Mouse (Mus musculus) megakaryocyte, adult 5-6 weeks (primary cell): ENCODE data around the gene Cnih3. TPM values are rescaled to one million over a fixed set of nuclear protein-coding genes. Genes with fewer than 3 reads are reported as not detected.

Source experiments
- ATAC-seq: 2 replicates; pipeline ENCODE4 v1.8.0; 2016; ENCODE audit warnings: mild to moderate bottlenecking, inconsistent platforms; ENCODE audit not compliant: poor library complexity, severe bottlenecking
- total RNA-seq, 2 experiments: library from RNA; stranded (forward) in 1 of 2; stranded (reverse) in 1 of 2; fragments of 153-499, 151-499 nt in 1 of 2; fragments of 221-1000, 200-1000 nt in 1 of 2; gene quantifications; 2 replicates each; pipeline versions ENCODE4 v1.2.3 to v1.2.4; 2015 to 2017

The Cnih3 gene
- total RNA-seq, 2 experiments from 2014 or later, result not detected

- ATAC-seq, result no peak
Measured at GRCm38 (mm10) chr1:181352043-181352366, 423 bp upstream of the Cnih3 start.

- ATAC-seq, result peak; percentile 69
Measured at GRCm38 (mm10) chr1:181353200-181354097, 1.0 kb downstream of the Cnih3 start.

- no peak for ATAC-seq
Measured at GRCm38 (mm10) chr1:181355683-181356082, 3.3 kb downstream of the Cnih3 start.

GRCm38 (mm10) chr1:181357870-181358269 lies 5.4 kb downstream of the Cnih3 start:
- no peak for ATAC-seq

GRCm38 (mm10) chr1:181358526-181358925 lies 6.1 kb downstream of the Cnih3 start:
- no peak for ATAC-seq

- ATAC-seq, result no peak
Measured at GRCm38 (mm10) chr1:181360732-181361131, 8.3 kb downstream of the Cnih3 start.

- ATAC-seq, result no peak
Measured at GRCm38 (mm10) chr1:181364025-181364424, 11.6 kb downstream of the Cnih3 start.

GRCm38 (mm10) chr1:181365376-181365775 lies 12.9 kb downstream of the Cnih3 start:
- ATAC-seq, result no peak

- no peak for ATAC-seq
Measured at GRCm38 (mm10) chr1:181368789-181369570, 16.6 kb downstream of the Cnih3 start.

GRCm38 (mm10) chr1:181370370-181370769 lies 17.9 kb downstream of the Cnih3 start:
- ATAC-seq, result no peak

- ATAC-seq, result no peak
Measured at GRCm38 (mm10) chr1:181371226-181371625, 18.8 kb downstream of the Cnih3 start.

GRCm38 (mm10) chr1:181372306-181372705 lies 19.9 kb downstream of the Cnih3 start:
- peak; percentile 92 for ATAC-seq

GRCm38 (mm10) chr1:181374627-181375374 lies 22.4 kb downstream of the Cnih3 start:
- ATAC-seq, result no peak

- ATAC-seq, result no peak
Measured at GRCm38 (mm10) chr1:181376431-181376830, 24.0 kb downstream of the Cnih3 start.

GRCm38 (mm10) chr1:181379664-181380063 lies 27.2 kb downstream of the Cnih3 start:
- peak; percentile 77 for ATAC-seq

- ATAC-seq, result no peak
Measured at GRCm38 (mm10) chr1:181381410-181382010, 29.1 kb downstream of the Cnih3 start.

GRCm38 (mm10) chr1:181389264-181389663 lies 36.8 kb downstream of the Cnih3 start:
- no peak for ATAC-seq

- ATAC-seq, result no peak
Measured at GRCm38 (mm10) chr1:181392489-181392888, 40.1 kb downstream of the Cnih3 start.

GRCm38 (mm10) chr1:181393250-181394149 lies 41.1 kb downstream of the Cnih3 start:
- no peak for ATAC-seq
